In the genomic region with DNA sequence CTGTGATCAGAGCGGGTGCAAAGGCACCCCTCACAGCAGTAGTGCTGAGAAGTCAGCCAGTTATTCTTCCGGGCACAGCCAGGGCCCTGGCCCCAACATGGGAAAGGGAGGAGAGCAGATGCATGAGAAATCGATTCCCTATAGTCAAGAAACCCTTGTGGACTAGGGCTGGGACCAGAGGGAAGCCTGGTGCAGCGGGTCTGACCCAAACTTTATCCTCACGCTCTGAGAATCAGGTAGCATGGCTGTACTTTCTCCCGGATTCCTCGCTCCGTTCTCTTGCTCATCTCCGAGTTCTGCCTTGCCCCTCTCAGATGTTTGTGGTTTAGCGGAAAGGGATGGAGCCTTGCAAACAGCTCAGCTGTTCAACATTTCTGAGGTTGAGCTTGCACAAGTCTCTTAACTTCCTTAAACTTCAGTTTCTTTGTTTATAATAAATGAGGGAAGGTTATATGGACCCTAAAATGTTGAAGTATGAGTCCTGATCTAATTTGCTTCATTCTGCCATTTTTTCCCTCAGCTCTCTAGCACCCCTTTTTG, we compare ENCODE assay signal across 13 mouse cellular contexts. TPM values are rescaled to one million over a fixed set of nuclear protein-coding genes. Genes with fewer than 3 reads are reported as not detected.
DNase-seq lines count a peak whose midpoint lies in the region; ATAC-seq and TF ChIP-seq lines count a peak whose summit lies in the region.
"Had no signal": no experiment of that assay in that cellular context is flagged by ENCODE, and none has a peak within 500 bp of the region (broad histone marks: within the 10 kb centered on the region; RNA-seq: fewer than 3 reads in every experiment).

No protein-coding gene starts in this region.

- no peak for ATAC-seq in heart, postnatal 0 days (ENCODE audit: insufficient read depth, low read depth)
- no peak for ATAC-seq in heart, embryonic 12.5 days (ENCODE audit: insufficient number of reproducible peaks, low FRiP score)
- no peak for ATAC-seq in embryonic facial prominence, embryonic 15.5 days (ENCODE audit: insufficient number of reproducible peaks, low FRiP score, low TSS enrichment, low read depth)
- no peak for ATAC-seq in liver, embryonic 12.5 days
- ATAC-seq: activated CD4-positive, CD25-positive, alpha-beta regulatory T cell, adult 4 months; forebrain, embryonic 13.5 days had no signal

- no peaks in the 10 kb centered on the region for H3K27me3 ChIP-seq in heart, postnatal 0 days (ENCODE audit: control insufficient read depth, insufficient read depth, low read length)
- peaks cover 10% of the 10 kb centered on the region; the same call in 1 of the 2 replicates for H3K27me3 ChIP-seq in heart, embryonic 12.5 days (replicated peaks)
- H3K27me3 ChIP-seq in embryonic facial prominence, embryonic 15.5 days, result no peaks in the 10 kb centered on the region
- peaks cover 53% of the 10 kb centered on the region for H3K27me3 ChIP-seq in liver, embryonic 12.5 days (replicated peaks)
- H3K27me3 ChIP-seq: forebrain, embryonic 13.5 days had no signal

- intact Hi-C loops in left cerebral cortex, adult 2 months (cut with DNase I), result no loop called here

- TF ChIP-seq POLR2A in bone marrow, adult 2 months (IDR thresholded peaks at IDR 0.05; ENCODE audit: borderline replicate concordance, control insufficient read depth, low read depth, low read length), result no peak

- peak overlapping the region; percentile 56 for H3K27ac ChIP-seq in heart, postnatal 0 days (ENCODE audit: low read depth)
- H3K27ac ChIP-seq in heart, embryonic 12.5 days (ENCODE audit: poor library complexity, severe bottlenecking), result no peak overlapping the region
- H3K27ac ChIP-seq in bone marrow, adult 2 months (ENCODE audit: control insufficient read depth, insufficient read depth, low read depth, low read length, poor library complexity), result peak overlapping the region; percentile 70
- H3K27ac ChIP-seq in embryonic facial prominence, embryonic 15.5 days (replicated peaks), result no peak overlapping the region
- no peak overlapping the region for H3K27ac ChIP-seq in liver, embryonic 12.5 days
- no peak overlapping the region for H3K27ac ChIP-seq in left cerebral cortex, adult 2 months
- H3K27ac ChIP-seq: forebrain, embryonic 13.5 days had no signal

- no peaks in the 10 kb centered on the region for H3K9me3 ChIP-seq in heart, postnatal 0 days (replicated peaks; ENCODE audit: control insufficient read depth, low read length)
- H3K9me3 ChIP-seq in heart, embryonic 12.5 days (replicated peaks), result no peaks in the 10 kb centered on the region
- no peaks in the 10 kb centered on the region for H3K9me3 ChIP-seq in embryonic facial prominence, embryonic 15.5 days (replicated peaks)
- H3K9me3 ChIP-seq in liver, embryonic 12.5 days (replicated peaks), result no peaks in the 10 kb centered on the region
- H3K9me3 ChIP-seq: forebrain, embryonic 13.5 days had no signal

- H3K4me1 ChIP-seq in heart, postnatal 0 days (ENCODE audit: control insufficient read depth, insufficient read depth), result no peaks in the 10 kb centered on the region
- peaks cover 21% of the 10 kb centered on the region for H3K4me1 ChIP-seq in heart, embryonic 12.5 days (replicated peaks)
- peaks cover 7% of the 10 kb centered on the region for H3K4me1 ChIP-seq in bone marrow, adult 2 months (ENCODE audit: control insufficient read depth, insufficient read depth, low read length)
- H3K4me1 ChIP-seq in embryonic facial prominence, embryonic 15.5 days, result no peaks in the 10 kb centered on the region
- H3K4me1 ChIP-seq in liver, embryonic 12.5 days, result peaks cover 8% of the 10 kb centered on the region; the same call in 1 of the 2 replicates
- H3K4me1 ChIP-seq: forebrain, embryonic 13.5 days had no signal

- no peak for TF ChIP-seq EP300 in heart, postnatal 0 days (IDR thresholded peaks at IDR 0.05; ENCODE audit: low read depth)

- peak overlapping the region; percentile 49 for H3K9ac ChIP-seq in heart, postnatal 0 days (replicated peaks; ENCODE audit: low read depth, low read length)
- H3K9ac ChIP-seq in heart, embryonic 12.5 days, result no peak overlapping the region
- no peak overlapping the region for H3K9ac ChIP-seq in embryonic facial prominence, embryonic 15.5 days
- no peak overlapping the region for H3K9ac ChIP-seq in liver, embryonic 12.5 days
- H3K9ac ChIP-seq: forebrain, embryonic 13.5 days had no signal

- TF ChIP-seq CTCF in heart, postnatal 0 days (IDR thresholded peaks at IDR 0.05; ENCODE audit: low read depth), result no peak
- no peak for TF ChIP-seq CTCF in bone marrow, adult 2 months (IDR thresholded peaks at IDR 0.05; ENCODE audit: control insufficient read depth, insufficient read depth, low read length)
- TF ChIP-seq CTCF in left cerebral cortex, adult 2 months (IDR thresholded peaks at IDR 0.05), result no peak

- peak overlapping the region; percentile 45 for H3K4me3 ChIP-seq in heart, postnatal 0 days (ENCODE audit: low read depth, low read length)
- no peak overlapping the region for H3K4me3 ChIP-seq in heart, embryonic 12.5 days
- H3K4me3 ChIP-seq in bone marrow, adult 2 months (replicated peaks; ENCODE audit: control insufficient read depth, low read depth, low read length), result peak overlapping the region; percentile 47
- peak overlapping the region; percentile 18; the same call in 1 of the 2 replicates for H3K4me3 ChIP-seq in embryonic facial prominence, embryonic 15.5 days (replicated peaks)
- H3K4me3 ChIP-seq in liver, embryonic 12.5 days, result peak overlapping the region; percentile 19; the same call in 1 of the 2 replicates
- H3K4me3 ChIP-seq in left cerebral cortex, adult 2 months, result no peak overlapping the region
- H3K4me3 ChIP-seq: forebrain, embryonic 13.5 days had no signal

- WGBS in heart, postnatal 0 days, result 41% methylated on average over 10 of the region's 10 CpGs
- WGBS in heart, embryonic 12.5 days, result 35% methylated on average over 10 of the region's 10 CpGs
- 5% methylated on average over 10 of the region's 10 CpGs for WGBS in bone marrow, adult 2 months
- 62% methylated on average over 10 of the region's 10 CpGs for WGBS in embryonic facial prominence, embryonic 15.5 days
- 17% methylated on average over 10 of the region's 10 CpGs for WGBS in liver, embryonic 12.5 days (ENCODE audit: insufficient replicate concordance)

- H3K4me2 ChIP-seq in heart, postnatal 0 days (ENCODE audit: low read depth, low read length), result peak overlapping the region; percentile 37
- no peak overlapping the region for H3K4me2 ChIP-seq in heart, embryonic 12.5 days
- H3K4me2 ChIP-seq in embryonic facial prominence, embryonic 15.5 days (replicated peaks), result no peak overlapping the region
- peak overlapping the region; percentile 16 for H3K4me2 ChIP-seq in liver, embryonic 12.5 days
- H3K4me2 ChIP-seq: forebrain, embryonic 13.5 days had no signal

- no peak for DNase-seq in heart, postnatal 0 days (ENCODE audit: low spot score)
- no peak for DNase-seq in urinary bladder, postnatal 25 days (ENCODE audit: low spot score)
- no peak for DNase-seq in left cerebral cortex, adult 2 months (ENCODE audit: extremely low spot score in 1 of 2, low spot score in 2 of 2)
- DNase-seq in layer of hippocampus, adult 9-10 months (ENCODE audit: low spot score), result no peak
- DNase-seq: cerebellum, adult 8-10 months; right cerebral cortex, postnatal 25 days; thymus, postnatal 4 days had no signal

- H3K36me3 ChIP-seq in heart, postnatal 0 days (replicated peaks; ENCODE audit: control insufficient read depth, insufficient read depth, low read length), result no peaks in the 10 kb centered on the region
- H3K36me3 ChIP-seq in heart, embryonic 12.5 days, result no peaks in the 10 kb centered on the region
- H3K36me3 ChIP-seq in embryonic facial prominence, embryonic 15.5 days, result no peaks in the 10 kb centered on the region
- no peaks in the 10 kb centered on the region for H3K36me3 ChIP-seq in liver, embryonic 12.5 days

RNA-seq across cellular contexts. Expression of a gene that starts 1.6 kb away (rescaled TPM):
- total RNA-seq in heart, postnatal 0 days (2014; rRNA removed; ENCODE audit: low replicate concordance), result 39.5 and 47.7 TPM in 2 replicates
- polyA plus RNA-seq in heart, postnatal 0 days (2015; fragmentation: Nextera tagmentation; extraction: Ambion mirVana), result 54.0 and 59.0 TPM in 2 replicates
- 8.5 and 8.6 TPM in 2 replicates for polyA plus RNA-seq in heart, embryonic 12.5 days (2016; fragmentation: Nextera tagmentation; extraction: Ambion mirVana)
- polyA plus RNA-seq in bone marrow, adult 2 months (2011; ENCODE audit: insufficient read depth, insufficient read length, low replicate concordance, missing spikeins), result 0.99 and 5.1 TPM in 2 replicates
- 62.5 and 64.8 TPM in 2 replicates for polyA plus RNA-seq in embryonic facial prominence, embryonic 15.5 days (2015; fragmentation: Nextera tagmentation; extraction: Ambion mirVana)
- 5.1 and 5.3 TPM in 2 replicates for polyA plus RNA-seq in liver, embryonic 12.5 days (2016; fragmentation: Nextera tagmentation; extraction: Ambion mirVana)
- under 1 TPM; 0.30 to 0.38 TPM for total RNA-seq in left cerebral cortex, adult 2 months (2021)
- polyA plus RNA-seq: activated CD4-positive, CD25-positive, alpha-beta regulatory T cell, adult 4 months had no signal

RNA-seq across cellular contexts. Expression of a gene that starts 59.3 kb away (rescaled TPM):
- total RNA-seq in heart, postnatal 0 days (2014; rRNA removed; ENCODE audit: low replicate concordance), result 0.35 and 0.38 TPM in 2 replicates
- 0.40 and 0.52 TPM in 2 replicates for polyA plus RNA-seq in heart, postnatal 0 days (2015; fragmentation: Nextera tagmentation; extraction: Ambion mirVana)
- 0.18 and 0.22 TPM in 2 replicates for polyA plus RNA-seq in heart, embryonic 12.5 days (2016; fragmentation: Nextera tagmentation; extraction: Ambion mirVana)
- not detected in 2 replicates for polyA plus RNA-seq in bone marrow, adult 2 months (2011; ENCODE audit: insufficient read depth, insufficient read length, low replicate concordance, missing spikeins)
- 0.79 and 1.0 TPM in 2 replicates for polyA plus RNA-seq in embryonic facial prominence, embryonic 15.5 days (2015; fragmentation: Nextera tagmentation; extraction: Ambion mirVana)
- 0.05 and 0.11 TPM in 2 replicates for polyA plus RNA-seq in liver, embryonic 12.5 days (2016; fragmentation: Nextera tagmentation; extraction: Ambion mirVana)
- 10 to 100 TPM; 32.8 to 36.5 TPM for total RNA-seq in left cerebral cortex, adult 2 months (2021)
- polyA plus RNA-seq: activated CD4-positive, CD25-positive, alpha-beta regulatory T cell, adult 4 months had no signal

Comparison
In these comparisons a context has a peak if more than half of its experiments do, and no peak if none do; other contexts are left out.
1. H3K27ac ChIP-seq: peak in heart, postnatal 0 days (single experiment) and bone marrow, adult 2 months (single experiment); none in heart, embryonic 12.5 days (single experiment), embryonic facial prominence, embryonic 15.5 days (single experiment), liver, embryonic 12.5 days (single experiment) and left cerebral cortex, adult 2 months (single experiment).
2. H3K4me2 ChIP-seq: peak in heart, postnatal 0 days (single experiment) and liver, embryonic 12.5 days (single experiment); none in heart, embryonic 12.5 days (single experiment) and embryonic facial prominence, embryonic 15.5 days (single experiment).
3. H3K4me3 ChIP-seq: peak in heart, postnatal 0 days (single experiment), bone marrow, adult 2 months (single experiment), embryonic facial prominence, embryonic 15.5 days (single experiment) and liver, embryonic 12.5 days (single experiment); none in heart, embryonic 12.5 days (single experiment) and left cerebral cortex, adult 2 months (single experiment).